Mouse (Mus musculus): ENCODE measurements around the gene Alad. TPM values are rescaled to one million over a fixed set of nuclear protein-coding genes. Genes with fewer than 3 reads are reported as not detected.
"Not testable (repeated sequence)": the region's sequence is repeated elsewhere in the genome, so short reads cannot be mapped to it uniquely, and the experiment has no call there.

Alad gene
- polyA plus RNA-seq, 1 experiment from 2014 or later, result 111 TPM

GRCm38 (mm10) chr4:62479937-62480708, 39.6 kb downstream of the Alad start, which contains the start of gene Bspry:
TSS of gene Bspry (plus strand) at chr4:62480053.
- Histone ChIP-seq H3K4me3 (ENCODE audit: low read depth, low read length) (peak within 1 kb of the TSS; percentile 51), H3K27ac (ENCODE audit: low read length) (peak within 1 kb of the TSS; percentile 80), H3K27me3 (replicated peaks; ENCODE audit: insufficient read depth, low read length) (no peaks in the 10 kb centered on the region), H3K4me2 (replicated peaks; ENCODE audit: low read depth, low read length) (peak within 1 kb of the TSS; percentile 76), H3K36me3 (ENCODE audit: insufficient read depth, low read length) (no peaks in the 10 kb centered on the region), H3K9me3 (ENCODE audit: low read length) (no peaks in the 10 kb centered on the region), H3K9ac (replicated peaks; ENCODE audit: low read depth) (peak within 1 kb of the TSS; percentile 48), H3K4me1 (ENCODE audit: insufficient read depth, low read depth, low read length) (peaks cover 1% of the 10 kb centered on the region; the same call in 1 of the 2 replicates)
- 2% methylated on average over 65 of the region's 71 CpGs for WGBS
- DNase-seq (ENCODE audit: low spot score) (peak; percentile 80), ATAC-seq (peak; percentile 87)
- TF ChIP-seq CTCF (IDR thresholded peaks at IDR 0.05) (no peak), EP300 (IDR thresholded peaks at IDR 0.05) (no peak)

- not testable (repeated sequence) for H3K36me3 ChIP-seq (ENCODE audit: insufficient read depth, low read length); DNase-seq (ENCODE audit: low spot score); H3K27me3 ChIP-seq (replicated peaks; ENCODE audit: insufficient read depth, low read length); ATAC-seq; H3K9ac ChIP-seq (replicated peaks; ENCODE audit: low read depth); H3K4me1 ChIP-seq (ENCODE audit: insufficient read depth, low read depth, low read length); H3K9me3 ChIP-seq (ENCODE audit: low read length)
- Histone ChIP-seq H3K4me3 (ENCODE audit: low read depth, low read length) (peak overlapping the region; percentile 51), H3K27ac (ENCODE audit: low read length) (0 out of 2 replicates have a peak overlapping the region, but pooled peaks have one; percentile 80), H3K4me2 (replicated peaks; ENCODE audit: low read depth, low read length) (peak overlapping the region; percentile 76)
- peak; percentile 69 for TF ChIP-seq CTCF (IDR thresholded peaks at IDR 0.05)
- 14% methylated on average over 11 of the region's 11 CpGs for WGBS
Observed at GRCm38 (mm10) chr4:62479593-62479936, 40.2 kb downstream of the Alad start.

- no peak overlapping the region for H3K4me3 ChIP-seq (ENCODE audit: low read depth, low read length)
- H3K36me3 ChIP-seq (ENCODE audit: insufficient read depth, low read length), result no peaks in the 10 kb centered on the region
- ATAC-seq (peak; percentile 66), DNase-seq (ENCODE audit: low spot score) (peak; percentile 63)
- no peak overlapping the region for H3K9ac ChIP-seq (replicated peaks; ENCODE audit: low read depth)
- peak overlapping the region; percentile 47 for H3K27ac ChIP-seq (ENCODE audit: low read length)
- WGBS, result 54% methylated on average over 6 of the region's 6 CpGs
- H3K4me2 ChIP-seq (replicated peaks; ENCODE audit: low read depth, low read length), result no peak overlapping the region
- no peaks in the 10 kb centered on the region for H3K9me3 ChIP-seq (ENCODE audit: low read length)
- peak; percentile 16; the same call in 1 of the 2 replicates for TF ChIP-seq EP300 (IDR thresholded peaks at IDR 0.05)
- TF ChIP-seq CTCF (IDR thresholded peaks at IDR 0.05), result no peak
- H3K27me3 ChIP-seq (replicated peaks; ENCODE audit: insufficient read depth, low read length), result no peaks in the 10 kb centered on the region
- no peaks in the 10 kb centered on the region; the same call in 1 of the 2 replicates for H3K4me1 ChIP-seq (ENCODE audit: insufficient read depth, low read depth, low read length)
Observed at GRCm38 (mm10) chr4:62477542-62478244, 42.0 kb downstream of the Alad start.

GRCm38 (mm10) chr4:62475793-62476192, 43.9 kb downstream of the Alad start:
- no peak overlapping the region for H3K9ac ChIP-seq (replicated peaks; ENCODE audit: low read depth)
- WGBS, result 46% methylated on average over 6 of the region's 6 CpGs
- H3K4me3 ChIP-seq (ENCODE audit: low read depth, low read length), result no peak overlapping the region
- ATAC-seq, result no peak
- no peaks in the 10 kb centered on the region for H3K4me1 ChIP-seq (ENCODE audit: insufficient read depth, low read depth, low read length)
- no peak overlapping the region for H3K4me2 ChIP-seq (replicated peaks; ENCODE audit: low read depth, low read length)
- TF ChIP-seq CTCF (IDR thresholded peaks at IDR 0.05) (no peak), EP300 (IDR thresholded peaks at IDR 0.05) (0 out of 2 replicates have a peak, but pooled peaks have one; percentile 13)
- no peaks in the 10 kb centered on the region for H3K27me3 ChIP-seq (replicated peaks; ENCODE audit: insufficient read depth, low read length)
- peak overlapping the region; percentile 48 for H3K27ac ChIP-seq (ENCODE audit: low read length)
- H3K9me3 ChIP-seq (ENCODE audit: low read length), result no peaks in the 10 kb centered on the region
- no peaks in the 10 kb centered on the region for H3K36me3 ChIP-seq (ENCODE audit: insufficient read depth, low read length)
- peak; percentile 67 for DNase-seq (ENCODE audit: low spot score)

- 45% methylated on average over 2 of the region's 2 CpGs for WGBS
- Histone ChIP-seq H3K4me1 (ENCODE audit: insufficient read depth, low read depth, low read length) (no peaks in the 10 kb centered on the region; the same call in 1 of the 2 replicates), H3K9ac (replicated peaks; ENCODE audit: low read depth) (no peak overlapping the region), H3K36me3 (ENCODE audit: insufficient read depth, low read length) (no peaks in the 10 kb centered on the region), H3K27ac (ENCODE audit: low read length) (peak overlapping the region; percentile 48), H3K4me3 (ENCODE audit: low read depth, low read length) (no peak overlapping the region), H3K27me3 (replicated peaks; ENCODE audit: insufficient read depth, low read length) (no peaks in the 10 kb centered on the region), H3K9me3 (ENCODE audit: low read length) (no peaks in the 10 kb centered on the region), H3K4me2 (replicated peaks; ENCODE audit: low read depth, low read length) (no peak overlapping the region)
- DNase-seq (ENCODE audit: low spot score) (no peak), ATAC-seq (no peak)
- TF ChIP-seq CTCF (IDR thresholded peaks at IDR 0.05), result no peak
- TF ChIP-seq EP300 (IDR thresholded peaks at IDR 0.05), result no peak
Observed at GRCm38 (mm10) chr4:62475131-62475530, 44.6 kb downstream of the Alad start.

- DNase-seq (ENCODE audit: low spot score), result no peak
- ATAC-seq, result no peak
Observed at GRCm38 (mm10) chr4:62472071-62472470, 47.6 kb downstream of the Alad start.

More at GRCm38 (mm10) chr4:62472071-62472470, 47.6 kb downstream of the Alad start:
- TF ChIP-seq EP300 (IDR thresholded peaks at IDR 0.05) (no peak), CTCF (IDR thresholded peaks at IDR 0.05) (no peak)
- Histone ChIP-seq H3K4me1 (ENCODE audit: insufficient read depth, low read depth, low read length) (no peaks in the 10 kb centered on the region; the same call in 1 of the 2 replicates), H3K9ac (replicated peaks; ENCODE audit: low read depth) (no peak overlapping the region), H3K4me3 (ENCODE audit: low read depth, low read length) (no peak overlapping the region), H3K9me3 (ENCODE audit: low read length) (no peaks in the 10 kb centered on the region), H3K36me3 (ENCODE audit: insufficient read depth, low read length) (no peaks in the 10 kb centered on the region), H3K4me2 (replicated peaks; ENCODE audit: low read depth, low read length) (no peak overlapping the region), H3K27me3 (replicated peaks; ENCODE audit: insufficient read depth, low read length) (no peaks in the 10 kb centered on the region), H3K27ac (ENCODE audit: low read length) (no peak overlapping the region)
- WGBS, result 97% methylated on average over 2 of the region's 2 CpGs

Measured in lung, postnatal 0 days (tissue).